Mouse (Mus musculus) myocyte (in vitro differentiated cells): Measurements from ENCODE around the gene Cnmd.

Experiments used
- E2F4 ChIP-seq: IDR thresholded peaks from one replicate; pipeline ENCODE4 v1.6.1; 2011; ENCODE audit warnings: mild to moderate bottlenecking, control low read depth, moderate library complexity; ENCODE audit not compliant: insufficient read depth
- MAX ChIP-seq: IDR thresholded peaks from one replicate; pipeline ENCODE4 v1.6.1; 2011; ENCODE audit warnings: low read depth, mild to moderate bottlenecking, control low read depth
- MYOD1 ChIP-seq, 3 experiments: IDR thresholded peaks; one replicate each; pipeline ENCODE4 v1.6.1; 2011; ENCODE audit warnings: control low read depth in 2 of 3, low read depth in 2 of 3, mild to moderate bottlenecking in 2 of 3, moderate library complexity in 1 of 3; ENCODE audit not compliant: insufficient read length in 2 of 3, control insufficient read depth in 1 of 3
- POLR2A ChIP-seq: IDR thresholded peaks from one replicate; pipeline ENCODE4 v1.6.1; 2011; ENCODE audit warnings: low read depth, mild to moderate bottlenecking, control low read depth, moderate library complexity; ENCODE audit not compliant: insufficient read length
- REST ChIP-seq: IDR thresholded peaks from one replicate; pipeline ENCODE4 v1.6.1; 2011; ENCODE audit warnings: mild to moderate bottlenecking, control low read depth, moderate library complexity; ENCODE audit not compliant: insufficient read depth, insufficient read length
- SRF ChIP-seq: IDR thresholded peaks from one replicate; pipeline ENCODE4 v1.6.1; 2011; ENCODE audit warnings: low read depth; ENCODE audit not compliant: control insufficient read depth, insufficient read length
- TCF12 ChIP-seq: IDR thresholded peaks from one replicate; pipeline ENCODE4 v1.6.1; 2011; ENCODE audit warnings: mild to moderate bottlenecking, control low read depth; ENCODE audit not compliant: poor library complexity, insufficient read depth, severe bottlenecking

GRCm38 (mm10) chr14:79632330-79632729 is 29.6 kb downstream of the Cnmd start:
- TF ChIP-seq TCF12 (no peak), POLR2A (no peak), MAX (no peak), SRF (no peak), REST (no peak), E2F4 (no peak), MYOD1 (IDR thresholded peaks at IDR 0.05; ENCODE audit: control insufficient read depth in 1 of 3, insufficient read length in 2 of 3, low read depth in 2 of 3) (no peak)
